Mouse (Mus musculus) erythroblast, embryonic 14.5 days (primary cell): Measurements from ENCODE around the gene Pigg.
"Not testable (repeated sequence)": the region's sequence is repeated elsewhere in the genome, so short reads cannot be mapped to it uniquely, and the experiment has no call there.

Experiments
- GATA1 ChIP-seq: IDR thresholded peaks from 2 replicates; pipeline ENCODE4 v1.6.1; 2012; ENCODE audit warnings: low read length, inconsistent platforms, mixed read lengths
- TAL1 ChIP-seq: IDR thresholded peaks from 3 replicates; pipeline ENCODE4 v1.6.1; 2012; ENCODE audit warnings: low read length, inconsistent platforms, mixed read lengths

DNA sequence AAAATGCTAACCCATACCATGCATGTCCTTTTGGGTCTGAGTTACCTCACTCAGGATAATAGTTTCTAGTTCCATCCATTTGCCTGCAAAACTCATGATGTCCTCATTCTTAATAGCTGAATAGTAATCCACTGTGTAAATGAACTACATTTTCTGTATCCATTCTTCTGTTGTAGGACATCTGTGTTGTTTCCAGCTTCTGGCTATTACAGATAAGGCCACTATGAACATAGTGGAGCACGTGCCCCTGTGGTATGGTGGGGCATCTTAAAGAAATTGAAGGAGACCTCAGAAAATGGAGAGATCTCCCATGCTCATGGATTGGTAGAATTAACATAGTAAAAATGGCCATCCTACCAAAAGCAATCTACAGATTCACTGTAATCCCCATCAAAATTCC, 48.6 kb upstream of the Pigg start:
- not testable (repeated sequence) for TF ChIP-seq GATA1
- TF ChIP-seq TAL1, result peak; percentile 51; the same call in 2 of the 3 replicates
